8 mouse cellular contexts compared by ENCODE assay signal in genomic region chr17:34894074-34894597, GRCm38 (mm10). TPM values are rescaled to one million over a fixed set of nuclear protein-coding genes. Genes with fewer than 3 reads are reported as not detected.
DNase-seq lines count a peak whose midpoint lies in the region; ATAC-seq and TF ChIP-seq lines count a peak whose summit lies in the region.

No protein-coding gene starts in this region.

- peak overlapping the region; percentile 10 to 78 (median 64) for H3K4me3 ChIP-seq in CH12.LX (replicated peaks in 1 of 3; ENCODE audit: low read depth in 2 of 3, low read length in 2 of 3, poor library complexity in 1 of 3)
- H3K4me3 ChIP-seq in forebrain, embryonic 10.5 days = peak overlapping the region; percentile 98
- peak overlapping the region; percentile 87 for H3K4me3 ChIP-seq in heart, embryonic 15.5 days
- H3K4me3 ChIP-seq in liver, embryonic 13.5 days (replicated peaks) = peak overlapping the region; percentile 74
- H3K4me3 ChIP-seq in stomach, embryonic 14.5 days (ENCODE audit: low read depth, low read length) = peak overlapping the region; percentile 82

- peaks cover 7 to 28% of the 10 kb centered on the region in 2 experiments for H3K4me1 ChIP-seq in CH12.LX (ENCODE audit: control insufficient read depth in 1 of 2, insufficient read depth in 2 of 2)
- H3K4me1 ChIP-seq in forebrain, embryonic 10.5 days = peaks cover 55% of the 10 kb centered on the region
- H3K4me1 ChIP-seq in heart, embryonic 15.5 days (replicated peaks) = peaks cover 35% of the 10 kb centered on the region
- H3K4me1 ChIP-seq in liver, embryonic 13.5 days (replicated peaks) = peaks cover 62% of the 10 kb centered on the region
- peaks cover 22% of the 10 kb centered on the region for H3K4me1 ChIP-seq in stomach, embryonic 14.5 days (ENCODE audit: control insufficient read depth, insufficient read depth, low read length)

- ATAC-seq in heart, embryonic 15.5 days (replicated peaks; ENCODE audit: insufficient number of reproducible peaks, insufficient read depth, low FRiP score, low read depth) = peak; percentile 90
- ATAC-seq in liver, embryonic 13.5 days (ENCODE audit: low read depth) = peak; percentile 82
- ATAC-seq in stomach, embryonic 14.5 days (ENCODE audit: insufficient number of reproducible peaks, insufficient read depth, low FRiP score, low read depth) = peak; percentile 92

- peak overlapping the region; percentile 75 for H3K4me2 ChIP-seq in CH12.LX (ENCODE audit: insufficient read depth, low read depth, poor library complexity, severe bottlenecking)
- peak overlapping the region; percentile 97 for H3K4me2 ChIP-seq in heart, embryonic 15.5 days
- peak overlapping the region; percentile 98 for H3K4me2 ChIP-seq in liver, embryonic 13.5 days
- peak overlapping the region; percentile 84 for H3K4me2 ChIP-seq in stomach, embryonic 14.5 days (replicated peaks; ENCODE audit: low read depth, low read length)

- WGBS in forebrain, embryonic 10.5 days = under 1% methylated on average over 38 of the region's 51 CpGs
- whole genome bisulfite sequencing in heart, embryonic 15.5 days = under 1% methylated on average over 37 of the region's 51 CpGs
- under 1% methylated on average over 51 of the region's 51 CpGs for WGBS in liver, embryonic 13.5 days (ENCODE audit: insufficient replicate concordance)
- 1% methylated on average over 37 of the region's 51 CpGs for WGBS in stomach, embryonic 14.5 days

- DNase-seq in CH12.LX (ENCODE audit: extremely low read depth) = peak; percentile 88
- DNase-seq in c-Kit-positive CD71-negative TER-119-negative erythroid progenitor cells, embryonic 14.5 days (ENCODE audit: low read depth) = peak; percentile 87
- peak; percentile 95 for DNase-seq in forebrain, embryonic 10.5 days (ENCODE audit: extremely low spot score, low spot score)
- DNase-seq in kidney, postnatal 14 days = peak; percentile 97
- DNase-seq in liver, embryonic 13.5 days = peak; percentile 86
- peak; percentile 85 to 87 for DNase-seq in natural killer cell, adult 2 months (ENCODE audit: low spot score in 2 of 2)

- peak in 1 of 2 experiments; percentile 32; a peak in 1 of 4 replicates for TF ChIP-seq CTCF in CH12.LX (conservative IDR thresholded peaks at IDR 0.05 in 1 of 2, IDR thresholded peaks at IDR 0.05 in 1 of 2; ENCODE audit: low read depth in 2 of 2, low read length in 2 of 2)

- H3K27ac ChIP-seq in CH12.LX (ENCODE audit: insufficient read depth, low read depth) = no peak overlapping the region
- H3K27ac ChIP-seq in forebrain, embryonic 10.5 days = peak overlapping the region; percentile 99
- H3K27ac ChIP-seq in heart, embryonic 15.5 days = peak overlapping the region; percentile 88
- peak overlapping the region; percentile 88 for H3K27ac ChIP-seq in liver, embryonic 13.5 days
- H3K27ac ChIP-seq in stomach, embryonic 14.5 days (ENCODE audit: low read length) = peak overlapping the region; percentile 92

- H3K36me3 ChIP-seq in CH12.LX (replicated peaks in 1 of 2; ENCODE audit: control insufficient read depth in 1 of 2, insufficient read depth in 1 of 2, low read length in 1 of 2) = peaks cover 2 to 15% of the 10 kb centered on the region in 2 experiments
- peaks cover 17% of the 10 kb centered on the region for H3K36me3 ChIP-seq in forebrain, embryonic 10.5 days (replicated peaks)
- H3K36me3 ChIP-seq in heart, embryonic 15.5 days = peaks cover 5% of the 10 kb centered on the region; the same call in 1 of the 2 replicates
- H3K36me3 ChIP-seq in liver, embryonic 13.5 days = peaks cover 10% of the 10 kb centered on the region
- no peaks in the 10 kb centered on the region; the same call in 1 of the 2 replicates for H3K36me3 ChIP-seq in stomach, embryonic 14.5 days (ENCODE audit: control insufficient read depth, insufficient read depth, low read length)

- no peak for TF ChIP-seq RAD21 in CH12.LX (IDR thresholded peaks at IDR 0.05; ENCODE audit: low read depth, low read length)

- no peaks in the 10 kb centered on the region for H3K27me3 ChIP-seq in CH12.LX (replicated peaks)
- no peaks in the 10 kb centered on the region for H3K27me3 ChIP-seq in forebrain, embryonic 10.5 days (ENCODE audit: poor library complexity, severe bottlenecking)
- no peaks in the 10 kb centered on the region for H3K27me3 ChIP-seq in heart, embryonic 15.5 days
- H3K27me3 ChIP-seq in liver, embryonic 13.5 days = no peaks in the 10 kb centered on the region
- no peaks in the 10 kb centered on the region for H3K27me3 ChIP-seq in stomach, embryonic 14.5 days (ENCODE audit: control insufficient read depth, insufficient read depth, low read length)

- in situ Hi-C loops in CH12.LX (cut with MboI; ENCODE audit: low pct_ligation_motif_present, low pct_unique_long_range_greater_than_20kb, low sequenced_read_pairs) = no loop called here

- H3K9ac ChIP-seq in CH12.LX (ENCODE audit: insufficient read depth, low read depth) = peak overlapping the region; percentile 97
- H3K9ac ChIP-seq in heart, embryonic 15.5 days = peak overlapping the region; percentile 94
- peak overlapping the region; percentile 86 for H3K9ac ChIP-seq in liver, embryonic 13.5 days
- H3K9ac ChIP-seq in stomach, embryonic 14.5 days (replicated peaks; ENCODE audit: low read depth, low read length) = peak overlapping the region; percentile 87

- H3K9me3 ChIP-seq in CH12.LX (replicated peaks; ENCODE audit: low read length) = peaks cover 5% of the 10 kb centered on the region
- peaks cover 8% of the 10 kb centered on the region; the same call in 1 of the 2 replicates for H3K9me3 ChIP-seq in forebrain, embryonic 10.5 days
- no peaks in the 10 kb centered on the region for H3K9me3 ChIP-seq in heart, embryonic 15.5 days (replicated peaks)
- no peaks in the 10 kb centered on the region for H3K9me3 ChIP-seq in liver, embryonic 13.5 days (replicated peaks)
- H3K9me3 ChIP-seq in stomach, embryonic 14.5 days (ENCODE audit: control insufficient read depth, low read depth, low read length) = no peaks in the 10 kb centered on the region

- TF ChIP-seq POLR2A in CH12.LX (IDR thresholded peaks at IDR 0.05; ENCODE audit: low read depth, low read length) = peak; percentile 50; the same call in 1 of the 2 replicates

- TF ChIP-seq EP300 in CH12.LX (IDR thresholded peaks at IDR 0.05; ENCODE audit: low read length) = no peak

- H3K79me2 ChIP-seq in CH12.LX (replicated peaks; ENCODE audit: control insufficient read depth, extremely low read depth, insufficient read depth, poor library complexity, severe bottlenecking) = peaks cover under 1% of the 10 kb centered on the region

- dilution Hi-C loops in CH12.LX (cut with MboI; ENCODE audit: extremely low pct_ligation_motif_present, extremely low pct_unique_long_range_greater_than_20kb, low sequenced_read_pairs) = no loop called here

TF ChIP-seq in CH12.LX, 34 proteins besides CTCF, POLR2A, EP300 and RAD21 (continues in another document):
- TF ChIP-seq CHD1 (IDR thresholded peaks at IDR 0.05; ENCODE audit: low read depth, low read length) (no peak), NRF1 (IDR thresholded peaks at IDR 0.05; ENCODE audit: low read depth, low read length) (peak; percentile 82)

RNA-seq across cellular contexts. Expression of gene C2, which starts 3.9 kb away (rescaled TPM):
- 2.3 and 3.1 TPM in 2 replicates for total RNA-seq in CH12.LX (2012; rRNA removed)
- 0.69 and 1.3 TPM in 2 replicates for total RNA-seq in CH12.LX (2014; rRNA removed)
- polyA plus RNA-seq in CH12.LX (2012; ENCODE audit: insufficient read length, low read depth) = 4.3 and 6.6 TPM in 2 replicates
- 0.83 and 1.7 TPM in 2 replicates for polyA plus RNA-seq in forebrain, embryonic 10.5 days (2016; fragmentation: Nextera tagmentation; extraction: Ambion mirVana)
- 2.0 and 3.3 TPM in 2 replicates for polyA plus RNA-seq in heart, embryonic 15.5 days (2015; fragmentation: Nextera tagmentation; extraction: Ambion mirVana)
- 11.1 and 11.7 TPM in 2 replicates for polyA plus RNA-seq in liver, embryonic 13.5 days (2015; fragmentation: Nextera tagmentation; extraction: Ambion mirVana)
- polyA plus RNA-seq in stomach, embryonic 14.5 days (2014; fragmentation: Nextera tagmentation; extraction: Ambion mirVana) = 2.8 TPM in 2 replicates

RNA-seq across cellular contexts. Expression of gene Ehmt2, which starts 4.1 kb away (rescaled TPM):
- 118 and 150 TPM in 2 replicates for total RNA-seq in CH12.LX (2012; rRNA removed)
- 68.7 and 73.5 TPM in 2 replicates for total RNA-seq in CH12.LX (2014; rRNA removed)
- polyA plus RNA-seq in CH12.LX (2012; ENCODE audit: insufficient read length, low read depth) = 100 and 113 TPM in 2 replicates
- polyA plus RNA-seq in forebrain, embryonic 10.5 days (2016; fragmentation: Nextera tagmentation; extraction: Ambion mirVana) = 93.3 and 98.8 TPM in 2 replicates
- polyA plus RNA-seq in heart, embryonic 15.5 days (2015; fragmentation: Nextera tagmentation; extraction: Ambion mirVana) = 31.7 and 48.8 TPM in 2 replicates
- polyA plus RNA-seq in liver, embryonic 13.5 days (2015; fragmentation: Nextera tagmentation; extraction: Ambion mirVana) = 16.8 and 17.7 TPM in 2 replicates
- 69.4 and 79.4 TPM in 2 replicates for polyA plus RNA-seq in stomach, embryonic 14.5 days (2014; fragmentation: Nextera tagmentation; extraction: Ambion mirVana)

RNA-seq across cellular contexts. Expression of gene Gm20547, which starts 12.3 kb away (rescaled TPM):
- total RNA-seq in CH12.LX (2012; rRNA removed) = not detected in 2 replicates
- not detected in 2 replicates for total RNA-seq in CH12.LX (2014; rRNA removed)
- not detected in 2 replicates for polyA plus RNA-seq in CH12.LX (2012; ENCODE audit: insufficient read length, low read depth)
- polyA plus RNA-seq in forebrain, embryonic 10.5 days (2016; fragmentation: Nextera tagmentation; extraction: Ambion mirVana) = 0.05 and 0.11 TPM in 2 replicates
- polyA plus RNA-seq in heart, embryonic 15.5 days (2015; fragmentation: Nextera tagmentation; extraction: Ambion mirVana) = not detected in 2 replicates
- polyA plus RNA-seq in liver, embryonic 13.5 days (2015; fragmentation: Nextera tagmentation; extraction: Ambion mirVana) = 0.17 TPM in 1 of 2 replicates, not detected in the other
- polyA plus RNA-seq in stomach, embryonic 14.5 days (2014; fragmentation: Nextera tagmentation; extraction: Ambion mirVana) = not detected in 2 replicates

RNA-seq across cellular contexts. Expression of gene Zbtb12, which starts 14.9 kb away (rescaled TPM):
- 6.9 and 9.3 TPM in 2 replicates for total RNA-seq in CH12.LX (2012; rRNA removed)
- 2.2 and 2.4 TPM in 2 replicates for total RNA-seq in CH12.LX (2014; rRNA removed)
- 8.0 and 8.5 TPM in 2 replicates for polyA plus RNA-seq in CH12.LX (2012; ENCODE audit: insufficient read length, low read depth)
- polyA plus RNA-seq in forebrain, embryonic 10.5 days (2016; fragmentation: Nextera tagmentation; extraction: Ambion mirVana) = 6.6 and 7.0 TPM in 2 replicates
- polyA plus RNA-seq in heart, embryonic 15.5 days (2015; fragmentation: Nextera tagmentation; extraction: Ambion mirVana) = 1.1 and 1.8 TPM in 2 replicates
- 0.54 and 0.80 TPM in 2 replicates for polyA plus RNA-seq in liver, embryonic 13.5 days (2015; fragmentation: Nextera tagmentation; extraction: Ambion mirVana)
- 0.87 and 1.2 TPM in 2 replicates for polyA plus RNA-seq in stomach, embryonic 14.5 days (2014; fragmentation: Nextera tagmentation; extraction: Ambion mirVana)

RNA-seq across cellular contexts. Expression of gene Slc44a4, which starts 20.1 kb away (rescaled TPM):
- total RNA-seq in CH12.LX (2012; rRNA removed) (0.38 and 0.55 TPM in 2 replicates), CH12.LX (2014; rRNA removed) (0.62 and 0.66 TPM in 2 replicates)
- polyA plus RNA-seq in CH12.LX (2012; ENCODE audit: insufficient read length, low read depth) = 1.1 and 1.4 TPM in 2 replicates
- 0.06 and 0.11 TPM in 2 replicates for polyA plus RNA-seq in forebrain, embryonic 10.5 days (2016; fragmentation: Nextera tagmentation; extraction: Ambion mirVana)
- 0.08 TPM in 1 of 2 replicates, not detected in the other for polyA plus RNA-seq in heart, embryonic 15.5 days (2015; fragmentation: Nextera tagmentation; extraction: Ambion mirVana)
- polyA plus RNA-seq in liver, embryonic 13.5 days (2015; fragmentation: Nextera tagmentation; extraction: Ambion mirVana) = 1.5 TPM in 2 replicates
- polyA plus RNA-seq in stomach, embryonic 14.5 days (2014; fragmentation: Nextera tagmentation; extraction: Ambion mirVana) = 5.3 and 6.4 TPM in 2 replicates
